Mouse (Mus musculus): ENCODE results near the gene Mavs.

Mavs gene

DNA sequence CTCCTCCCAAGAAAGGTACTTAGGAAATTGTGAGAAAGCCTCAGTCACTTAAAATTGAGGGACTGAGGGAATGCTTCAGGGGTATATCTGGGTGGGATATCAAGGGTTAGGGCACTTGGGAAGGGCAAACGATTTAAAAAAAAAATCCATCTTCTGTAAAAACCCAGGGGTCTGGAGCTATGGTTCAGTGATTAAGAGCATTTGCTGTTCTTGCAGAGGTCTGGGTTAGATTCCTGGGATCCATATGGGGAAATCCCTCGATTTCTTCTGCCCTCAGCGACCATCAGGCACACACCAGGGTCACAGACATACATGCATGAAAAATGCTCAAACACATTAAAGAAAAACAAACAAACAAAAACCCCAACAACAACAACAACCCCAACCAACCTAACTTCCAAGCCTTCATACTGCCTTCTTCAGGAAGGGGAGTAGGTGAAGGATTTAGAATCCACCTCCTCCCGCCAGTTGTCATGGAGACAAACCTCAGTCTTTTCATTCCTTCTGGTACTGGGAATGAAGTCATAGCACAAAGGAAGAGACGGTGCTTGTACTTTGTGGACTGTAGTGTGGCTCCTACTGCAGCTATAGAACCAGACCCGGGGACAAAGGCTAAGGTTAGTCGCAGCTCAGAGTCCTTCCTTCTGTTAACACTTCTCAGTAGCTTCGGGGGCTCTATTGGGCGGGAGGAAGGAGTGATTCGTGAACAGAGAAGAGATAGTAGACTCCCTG lies 27.8 kb downstream of the Mavs start:
- no peak for DNase-seq (ENCODE audit: low read depth, low spot score)

- peak; percentile 93 for DNase-seq (ENCODE audit: low read depth, low spot score)
These were observed 28.4 kb downstream of the Mavs start, which contains the start of gene Pank2 for GRCm38 (mm10) chr2:131262213-131262672. Pank2 (plus strand) TSS chr2:131262495.

DNA sequence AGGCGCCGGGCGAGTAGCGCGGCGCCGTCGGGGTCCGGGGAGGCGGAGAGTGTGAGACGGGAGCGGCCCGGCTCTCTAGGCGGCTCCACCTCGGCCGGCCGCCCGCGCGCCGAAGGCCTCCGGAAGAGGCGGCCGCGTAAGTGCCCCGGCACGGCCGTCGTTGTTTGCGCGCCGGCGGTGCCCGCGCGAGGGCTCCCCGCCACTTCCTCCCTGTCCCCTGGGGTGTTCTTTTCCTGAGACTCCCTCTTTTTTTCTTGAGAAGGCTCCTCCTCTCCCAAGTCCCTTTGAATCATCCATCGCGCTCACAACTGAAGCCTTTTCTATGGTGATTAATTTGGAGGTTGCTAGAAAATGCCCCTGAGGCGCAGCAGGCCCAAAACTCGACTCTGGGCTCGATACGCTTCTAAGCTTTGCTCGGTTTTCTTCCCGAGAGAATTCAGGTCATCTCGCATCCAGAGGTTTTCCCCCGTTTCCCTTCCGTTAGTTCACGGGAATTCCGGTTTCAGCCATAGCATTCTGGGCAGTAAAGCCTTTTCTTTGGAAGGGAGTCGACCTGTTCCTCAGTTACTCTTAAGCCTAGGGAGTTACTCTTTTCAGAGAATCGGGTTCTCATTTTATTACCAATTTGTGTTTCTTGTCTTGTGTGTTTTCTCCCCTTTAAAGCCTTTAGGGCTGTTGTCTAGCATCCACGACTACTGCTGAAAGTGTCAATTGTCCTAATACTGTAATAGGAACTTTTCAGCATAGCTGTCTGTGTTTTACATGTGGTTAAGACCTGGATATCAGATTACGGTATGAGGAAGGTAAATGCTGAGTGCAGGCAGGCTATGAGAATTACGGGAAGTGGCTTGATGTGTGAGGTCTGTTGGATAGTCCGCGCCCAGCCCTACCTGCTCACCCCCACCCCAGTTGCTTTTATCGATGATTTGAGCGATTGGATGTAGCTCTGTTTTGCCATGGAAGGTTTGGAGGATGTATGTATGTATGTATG lies 29.1 kb downstream of the Mavs start:
- DNase-seq (ENCODE audit: low read depth, low spot score): no peak

DNA sequence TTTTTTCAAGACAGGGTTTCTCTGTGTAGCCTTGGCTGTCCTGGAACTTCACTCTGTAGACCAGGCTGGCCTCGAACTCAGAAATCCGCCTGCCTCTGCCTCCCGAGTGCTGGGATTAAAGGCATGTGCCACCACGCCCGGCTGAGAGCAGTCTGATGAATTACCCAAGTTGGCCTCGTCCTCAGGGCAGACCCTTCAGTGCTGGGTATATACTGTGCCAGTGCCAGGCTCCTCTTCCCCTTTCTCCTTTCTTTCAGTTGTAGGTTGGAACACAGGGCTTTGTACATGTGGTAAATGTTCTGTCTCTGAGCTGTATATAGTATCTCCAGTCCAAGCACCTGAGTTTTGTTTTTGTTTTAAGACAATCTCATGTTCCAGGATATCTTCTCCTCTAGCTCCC lies 30.2 kb downstream of the Mavs start:
- no peak for DNase-seq (ENCODE audit: low read depth, low spot score)

GRCm38 (mm10) chr2:131265056-131265455 lies 31.2 kb downstream of the Mavs start:
- no peak for DNase-seq (ENCODE audit: low read depth, low spot score)

- no peak for DNase-seq (ENCODE audit: low read depth, low spot score)
These were observed 41.6 kb downstream of the Mavs start for GRCm38 (mm10) chr2:131275493-131275892.

- DNase-seq (ENCODE audit: low read depth, low spot score): no peak
These were observed 42.9 kb downstream of the Mavs start for GRCm38 (mm10) chr2:131276722-131277121.

DNA sequence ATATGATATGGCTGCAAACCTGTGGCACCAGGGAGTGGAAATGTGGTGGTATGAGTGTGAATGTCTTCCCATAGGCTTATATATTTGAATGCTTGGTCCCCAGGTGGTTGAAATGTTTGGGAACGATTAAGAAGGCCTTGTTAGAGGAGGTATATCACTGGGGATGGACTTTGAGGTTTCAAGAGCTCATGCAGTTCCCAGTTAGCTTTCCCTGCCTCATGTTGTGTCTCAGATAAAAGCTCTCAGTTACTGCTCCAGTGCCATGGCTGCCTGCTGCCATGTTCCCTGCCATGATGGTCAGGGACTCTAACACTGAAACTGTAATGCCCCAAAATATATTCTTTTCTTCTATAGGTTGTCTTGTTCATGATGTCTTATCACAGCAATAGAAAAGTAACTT lies 47.7 kb downstream of the Mavs start:
- no peak for DNase-seq (ENCODE audit: low read depth, low spot score)

DNA sequence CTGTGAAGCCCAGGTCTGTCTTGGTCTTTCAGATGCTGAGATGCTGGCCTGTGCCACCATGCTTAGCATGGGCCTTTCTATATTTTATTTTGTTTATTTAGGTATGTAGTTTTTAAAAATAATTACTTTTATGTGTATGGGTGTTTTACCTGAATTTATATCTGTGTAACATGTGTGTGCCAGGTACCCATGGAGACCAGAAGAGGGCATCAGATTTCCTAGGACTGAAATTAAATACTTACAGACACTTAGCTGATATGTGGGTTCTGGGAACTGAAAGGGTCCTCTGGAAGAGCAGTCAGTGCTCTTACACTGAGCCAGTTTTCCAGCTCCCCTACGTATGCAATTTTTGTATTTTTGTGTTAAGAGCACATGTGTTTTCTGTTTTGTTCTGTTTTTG lies 52.4 kb downstream of the Mavs start:
- DNase-seq (ENCODE audit: low read depth, low spot score): no peak

GRCm38 (mm10) chr2:131290669-131291068 lies 56.8 kb downstream of the Mavs start:
- no peak for DNase-seq (ENCODE audit: low read depth, low spot score)

DNA sequence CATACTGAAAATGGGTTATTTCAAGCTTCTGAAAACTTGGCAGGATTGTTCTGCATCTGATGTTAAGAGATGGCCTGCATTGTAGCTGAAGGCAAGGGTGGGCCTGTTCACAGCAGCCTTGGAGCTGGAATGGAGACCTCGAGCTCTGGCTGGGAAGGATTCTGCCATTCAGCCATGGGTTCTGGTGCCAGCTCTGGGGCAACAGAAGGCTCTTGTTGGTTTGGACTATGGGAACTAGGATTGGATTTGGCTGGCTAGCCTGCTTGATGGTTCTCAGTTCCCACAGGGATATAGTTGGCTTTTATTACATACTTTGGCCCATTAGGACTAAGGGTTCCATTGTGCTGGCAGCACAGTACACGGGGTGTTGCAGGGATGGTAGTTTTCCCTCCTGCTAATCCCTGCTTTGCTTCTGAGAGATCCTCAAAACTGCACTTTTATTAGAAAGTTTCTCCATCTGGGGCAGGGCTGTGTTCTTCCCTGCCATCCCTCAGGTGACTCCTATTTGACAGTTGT lies 62.9 kb downstream of the Mavs start:
- DNase-seq (ENCODE audit: low read depth, low spot score): no peak
